Mouse (Mus musculus) limb, embryonic 14.5 days (tissue): ENCODE measurements around the gene Uroc1. TPM values are rescaled to one million over a fixed set of nuclear protein-coding genes. Genes with fewer than 3 reads are reported as not detected.

Experiments
- ATAC-seq: fragments of 200-750 bp; cut with Nextera tagmentation; 2 replicates; pipeline ENCODE4 v1.8.0; 2017; ENCODE audit warnings: low read depth, moderate number of reproducible peaks, moderate TSS enrichment; ENCODE audit not compliant: low FRiP score
- DNase-seq: peaks from one replicate; pipeline ENCODE4 v3.0.0-alpha.2; 2015; ENCODE audit warnings: low spot score
- H3K27ac ChIP-seq: fragments of 300-500 bp; sonication (generic); replicated peaks from 2 replicates; pipeline ENCODE4 v1.5.1; 2014; ENCODE audit warnings: low read depth, mild to moderate bottlenecking, low read length, moderate library complexity, mixed read lengths
- H3K27me3 ChIP-seq: fragments of 300-500 bp; sonication (generic); 2 replicates; pipeline ENCODE4 v1.6.1; 2014; ENCODE audit warnings: low read length, mixed read lengths; ENCODE audit not compliant: control insufficient read depth, insufficient read depth
- H3K36me3 ChIP-seq: fragments of 300-500 bp; sonication (generic); 2 replicates; pipeline ENCODE4 v1.6.1; 2014; ENCODE audit warnings: mild to moderate bottlenecking, low read length, moderate library complexity, mixed read lengths; ENCODE audit not compliant: control insufficient read depth, insufficient read depth
- H3K4me1 ChIP-seq: fragments of 300-500 bp; sonication (generic); 2 replicates; pipeline ENCODE4 v1.6.1; 2014; ENCODE audit warnings: antibody characterized with exemption, low read length, mixed read lengths; ENCODE audit not compliant: control insufficient read depth, insufficient read depth
- H3K4me2 ChIP-seq: fragments of 300-500 bp; sonication (generic); replicated peaks from 2 replicates; pipeline ENCODE4 v1.6.1; 2014; ENCODE audit warnings: low read depth, mild to moderate bottlenecking, low read length, moderate library complexity; ENCODE audit not compliant: severe bottlenecking
- H3K4me3 ChIP-seq: fragments of 300-500 bp; sonication (generic); replicated peaks from 2 replicates; pipeline ENCODE4 v1.5.1; 2014; ENCODE audit warnings: low read length
- H3K9ac ChIP-seq: fragments of 300-500 bp; sonication (generic); 2 replicates; pipeline ENCODE4 v1.6.1; 2014; ENCODE audit warnings: mild to moderate bottlenecking, low read depth, low read length, moderate library complexity; ENCODE audit not compliant: severe bottlenecking
- H3K9me3 ChIP-seq: fragments of 300-500 bp; sonication (generic); 2 replicates; pipeline ENCODE4 v1.6.1; 2016; ENCODE audit warnings: low read length; ENCODE audit not compliant: control insufficient read depth
- POLR2A ChIP-seq: fragments of 200-500 bp; IDR thresholded peaks from 2 replicates; pipeline ENCODE4 v1.8.0; 2012; ENCODE audit warnings: inconsistent platforms, mild to moderate bottlenecking, moderate library complexity, borderline replicate concordance; ENCODE audit not compliant: insufficient read depth, insufficient read length; ENCODE audit errors: extremely low read depth
- WGBS: fragments of 180-500 bp; shearing (Covaris S2); extraction: QIAGEN DNeasy Blood & Tissue Kit; methylation state at CpG from one replicate; pipeline ENCODE4 v1.1.7; 2014; 5-methylcytosine and 5-hydroxymethylcytosine counted together
- polyA plus RNA-seq, 2 experiments: library from polyadenylated mRNA; depleted of rRNA in 1 of 2; stranded (reverse) in 1 of 2; unstranded in 1 of 2; fragments of >200 nt; fragmentation: Nextera tagmentation in 1 of 2; extraction: Ambion mirVana in 1 of 2; gene quantifications; 2 replicates each; pipeline versions ENCODE4 v1.2.1 to v1.2.3; 2012 to 2014

The Uroc1 gene
- polyA plus RNA-seq, 2 experiments = 0.04 to 0.08 TPM

DNA sequence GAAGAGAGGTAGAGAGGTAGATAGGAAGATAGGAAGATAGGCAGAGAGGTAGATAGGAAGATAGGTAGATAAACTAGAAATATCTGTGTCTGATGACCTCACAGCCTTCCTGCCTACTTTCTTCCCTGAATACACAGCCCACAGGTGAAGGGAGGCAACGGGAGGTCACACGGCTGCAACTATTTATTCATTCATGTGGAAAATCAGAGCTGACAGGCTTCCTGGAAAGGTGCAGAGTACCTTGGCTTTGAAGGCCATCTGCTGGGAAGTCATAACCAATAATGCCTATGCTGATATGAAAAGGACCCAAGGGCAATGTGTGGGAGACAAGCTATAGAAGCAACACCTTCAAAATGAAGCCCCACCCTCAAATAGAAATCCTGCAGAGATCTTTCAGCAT, 9.3 kb downstream of the Uroc1 start:
- H3K9me3 ChIP-seq = no peaks in the 10 kb centered on the region
- DNase-seq = no peak
- no peak overlapping the region for H3K4me3 ChIP-seq
- H3K27me3 ChIP-seq = no peaks in the 10 kb centered on the region
- H3K36me3 ChIP-seq = no peaks in the 10 kb centered on the region
- H3K9ac ChIP-seq = no peak overlapping the region
- no peak overlapping the region for H3K27ac ChIP-seq
- 87% methylated on average over 2 of the region's 2 CpGs for WGBS
- no peaks in the 10 kb centered on the region for H3K4me1 ChIP-seq
- no peak for TF ChIP-seq POLR2A
- H3K4me2 ChIP-seq = no peak overlapping the region
- no peak for ATAC-seq

- Histone ChIP-seq H3K36me3 (no peaks in the 10 kb centered on the region), H3K4me3 (no peak overlapping the region), H3K9me3 (no peaks in the 10 kb centered on the region), H3K9ac (no peak overlapping the region), H3K27me3 (no peaks in the 10 kb centered on the region), H3K4me1 (no peaks in the 10 kb centered on the region), H3K27ac (no peak overlapping the region), H3K4me2 (no peak overlapping the region)
- WGBS = 76% methylated on average over 4 of the region's 4 CpGs
- DNase-seq (no peak), ATAC-seq (no peak)
- no peak for TF ChIP-seq POLR2A
Observed at GRCm38 (mm10) chr6:90347183-90347582, 14.1 kb downstream of the Uroc1 start.

DNA sequence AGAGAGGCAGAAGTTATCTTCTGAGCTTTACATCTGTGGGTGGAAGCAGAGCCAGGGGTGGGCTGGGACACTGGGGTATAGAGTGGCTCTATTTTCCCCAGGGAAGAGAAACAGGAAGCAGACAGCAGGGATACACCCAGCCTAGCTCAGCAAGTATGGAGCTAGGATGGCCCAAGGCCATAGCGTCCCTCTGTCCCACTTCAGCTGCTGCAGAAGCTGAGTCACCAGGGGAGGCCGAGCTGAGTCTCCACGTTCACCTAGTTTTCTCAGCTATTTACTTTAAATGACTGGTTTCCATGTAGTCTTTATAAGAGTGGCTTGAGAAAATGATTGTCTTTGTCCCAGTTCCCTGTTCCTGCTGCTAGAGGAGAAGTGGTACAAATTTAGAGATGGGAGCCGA, 15.4 kb downstream of the Uroc1 start:
- ATAC-seq = no peak
- Histone ChIP-seq H3K9ac (no peak overlapping the region), H3K4me3 (no peak overlapping the region), H3K9me3 (no peaks in the 10 kb centered on the region), H3K27me3 (no peaks in the 10 kb centered on the region), H3K27ac (no peak overlapping the region), H3K4me1 (no peaks in the 10 kb centered on the region), H3K36me3 (no peaks in the 10 kb centered on the region), H3K4me2 (no peak overlapping the region)
- WGBS = 66% methylated on average over 4 of the region's 4 CpGs
- no peak for DNase-seq
- TF ChIP-seq POLR2A = no peak

- Histone ChIP-seq H3K4me2 (no peak overlapping the region), H3K9me3 (no peaks in the 10 kb centered on the region), H3K4me3 (no peak overlapping the region), H3K27me3 (no peaks in the 10 kb centered on the region), H3K27ac (no peak overlapping the region), H3K36me3 (no peaks in the 10 kb centered on the region), H3K9ac (no peak overlapping the region), H3K4me1 (no peaks in the 10 kb centered on the region)
- DNase-seq (peak; percentile 54), ATAC-seq (peak; percentile 53)
- no peak for TF ChIP-seq POLR2A
- WGBS = 31% methylated on average over 2 of the region's 2 CpGs
Observed at GRCm38 (mm10) chr6:90350011-90350410, 16.9 kb downstream of the Uroc1 start.

- ATAC-seq (no peak), DNase-seq (no peak)
- H3K4me3 ChIP-seq = no peak overlapping the region
- H3K9me3 ChIP-seq = no peaks in the 10 kb centered on the region
- 51% methylated on average over 5 of the region's 5 CpGs for WGBS
- no peak for TF ChIP-seq POLR2A
- H3K27me3 ChIP-seq = no peaks in the 10 kb centered on the region
- H3K4me2 ChIP-seq = no peak overlapping the region
- no peaks in the 10 kb centered on the region for H3K36me3 ChIP-seq
- no peak overlapping the region for H3K9ac ChIP-seq
- H3K27ac ChIP-seq = no peak overlapping the region
- H3K4me1 ChIP-seq = peaks cover 29% of the 10 kb centered on the region
Observed at GRCm38 (mm10) chr6:90358142-90358541, 25.1 kb downstream of the Uroc1 start.

DNA sequence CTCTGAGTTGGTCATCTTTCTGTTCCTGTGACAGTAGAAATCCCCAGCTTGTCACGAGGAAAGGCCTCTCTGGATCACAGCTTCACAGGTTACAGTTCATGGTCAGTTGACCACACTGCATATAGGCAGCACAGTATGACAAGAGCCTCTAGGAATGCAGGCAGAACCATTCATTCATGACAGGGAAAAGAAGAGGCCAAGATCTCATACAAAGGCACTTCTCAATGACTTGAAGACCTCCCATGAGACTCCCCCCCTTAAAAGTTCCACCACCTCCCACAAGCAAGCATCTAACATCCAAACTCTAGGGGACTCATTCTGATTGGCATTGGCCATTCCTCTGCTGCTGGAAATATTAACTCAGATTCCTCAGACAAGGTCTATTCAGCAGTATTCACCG, 26.4 kb downstream of the Uroc1 start:
- no peaks in the 10 kb centered on the region for H3K9me3 ChIP-seq
- TF ChIP-seq POLR2A = no peak
- H3K27ac ChIP-seq = peak overlapping the region; percentile 85
- DNase-seq (no peak), ATAC-seq (no peak)
- H3K4me3 ChIP-seq = no peak overlapping the region
- H3K36me3 ChIP-seq = no peaks in the 10 kb centered on the region
- WGBS = 66% methylated on average over 2 of the region's 2 CpGs
- no peak overlapping the region for H3K4me2 ChIP-seq
- no peak overlapping the region for H3K9ac ChIP-seq
- H3K4me1 ChIP-seq = peaks cover 29% of the 10 kb centered on the region
- no peaks in the 10 kb centered on the region for H3K27me3 ChIP-seq
